Mouse (Mus musculus) forebrain, embryonic 12.5 days (tissue): ENCODE results near the gene Ciita. TPM values are rescaled to one million over a fixed set of nuclear protein-coding genes. Genes with fewer than 3 reads are reported as not detected.

Experiments
- ATAC-seq: fragments of 200-750 bp; cut with Nextera tagmentation; 2 replicates; pipeline ENCODE4 v1.8.0; 2017; ENCODE audit warnings: moderate TSS enrichment; ENCODE audit not compliant: low FRiP score
- H3K27ac ChIP-seq: fragments of 300-500 bp; sonication (generic); 2 replicates; pipeline ENCODE4 v1.5.1; 2016; ENCODE audit warnings: mild to moderate bottlenecking
- H3K27me3 ChIP-seq: fragments of 300-500 bp; sonication (generic); 2 replicates; pipeline ENCODE4 v1.6.1; 2016; ENCODE audit warnings: mild to moderate bottlenecking
- H3K36me3 ChIP-seq: fragments of 300-500 bp; sonication (generic); replicated peaks from 2 replicates; pipeline ENCODE4 v1.6.1; 2016; ENCODE audit warnings: mild to moderate bottlenecking
- H3K4me1 ChIP-seq: fragments of 300-500 bp; sonication (generic); 2 replicates; pipeline ENCODE4 v1.6.1; 2016
- H3K4me2 ChIP-seq: fragments of 300-500 bp; sonication (generic); 2 replicates; pipeline ENCODE4 v1.6.1; 2016; ENCODE audit warnings: mild to moderate bottlenecking, moderate library complexity
- H3K4me3 ChIP-seq: fragments of 300-500 bp; sonication (generic); replicated peaks from 2 replicates; pipeline ENCODE4 v1.5.1; 2016; ENCODE audit warnings: mild to moderate bottlenecking
- H3K9ac ChIP-seq: fragments of 300-500 bp; sonication (generic); 2 replicates; pipeline ENCODE4 v1.6.1; 2016; ENCODE audit warnings: mild to moderate bottlenecking
- H3K9me3 ChIP-seq: fragments of 300-500 bp; sonication (generic); 2 replicates; pipeline ENCODE4 v1.6.1; 2016
- WGBS: fragments of 180-500 bp; shearing (Covaris S2); methylation state at CpG from one replicate; pipeline ENCODE4 v1.1.7; 2016; 5-methylcytosine and 5-hydroxymethylcytosine counted together
- polyA plus RNA-seq: library from polyadenylated mRNA; unstranded; fragments of >200 nt; fragmentation: Nextera tagmentation; extraction: Ambion mirVana; gene quantifications from 2 replicates; pipeline ENCODE4 v1.2.1, GENCODE M21; 2016

The Ciita gene
- polyA plus RNA-seq, 1 experiment from 2014 or later, result 0.42 TPM

- H3K27me3 ChIP-seq, result no peaks in the 10 kb centered on the region
- H3K9ac ChIP-seq, result no peak overlapping the region
- no peak overlapping the region for H3K4me3 ChIP-seq
- 98% methylated on average over 2 of the region's 2 CpGs for WGBS
- no peak overlapping the region for H3K27ac ChIP-seq
- peaks cover 7% of the 10 kb centered on the region for H3K4me1 ChIP-seq
- H3K4me2 ChIP-seq, result no peak overlapping the region
- ATAC-seq, result no peak
- H3K36me3 ChIP-seq, result no peaks in the 10 kb centered on the region
- no peaks in the 10 kb centered on the region for H3K9me3 ChIP-seq
Observed at GRCm38 (mm10) chr16:10451906-10452305, 28.0 kb upstream of the Ciita start.

GRCm38 (mm10) chr16:10452445-10452896 lies 27.4 kb upstream of the Ciita start:
- ATAC-seq, result no peak
- H3K9ac ChIP-seq, result no peak overlapping the region
- 84% methylated on average over 8 of the region's 8 CpGs for WGBS
- no peaks in the 10 kb centered on the region for H3K27me3 ChIP-seq
- no peak overlapping the region for H3K4me2 ChIP-seq
- no peak overlapping the region for H3K4me3 ChIP-seq
- peaks cover 5% of the 10 kb centered on the region for H3K4me1 ChIP-seq
- no peaks in the 10 kb centered on the region for H3K9me3 ChIP-seq
- no peak overlapping the region for H3K27ac ChIP-seq
- H3K36me3 ChIP-seq, result no peaks in the 10 kb centered on the region

GRCm38 (mm10) chr16:10453872-10454582 lies 25.8 kb upstream of the Ciita start:
- no peaks in the 10 kb centered on the region for H3K36me3 ChIP-seq
- H3K9me3 ChIP-seq, result no peaks in the 10 kb centered on the region
- H3K27ac ChIP-seq, result no peak overlapping the region
- WGBS, result 83% methylated on average over 6 of the region's 6 CpGs
- H3K9ac ChIP-seq, result no peak overlapping the region
- no peaks in the 10 kb centered on the region for H3K27me3 ChIP-seq
- no peak overlapping the region for H3K4me2 ChIP-seq
- no peak for ATAC-seq
- no peak overlapping the region for H3K4me3 ChIP-seq
- no peaks in the 10 kb centered on the region for H3K4me1 ChIP-seq

GRCm38 (mm10) chr16:10454583-10454974 lies 25.3 kb upstream of the Ciita start:
- H3K4me3 ChIP-seq, result no peak overlapping the region
- no peaks in the 10 kb centered on the region for H3K36me3 ChIP-seq
- H3K27ac ChIP-seq, result no peak overlapping the region
- no peaks in the 10 kb centered on the region for H3K9me3 ChIP-seq
- H3K4me1 ChIP-seq, result no peaks in the 10 kb centered on the region
- no peak overlapping the region for H3K9ac ChIP-seq
- no peak overlapping the region for H3K4me2 ChIP-seq
- no peak for ATAC-seq
- no peaks in the 10 kb centered on the region for H3K27me3 ChIP-seq
- 69% methylated on average over 3 of the region's 3 CpGs for WGBS

- H3K36me3 ChIP-seq, result no peaks in the 10 kb centered on the region
- H3K4me1 ChIP-seq, result no peaks in the 10 kb centered on the region
- no peaks in the 10 kb centered on the region for H3K9me3 ChIP-seq
- no peak overlapping the region for H3K4me3 ChIP-seq
- H3K27me3 ChIP-seq, result no peaks in the 10 kb centered on the region
- H3K27ac ChIP-seq, result no peak overlapping the region
- ATAC-seq, result no peak
- H3K4me2 ChIP-seq, result no peak overlapping the region
- no peak overlapping the region for H3K9ac ChIP-seq
- 69% methylated on average over 2 of the region's 2 CpGs for WGBS
Observed at GRCm38 (mm10) chr16:10460188-10460587, 19.7 kb upstream of the Ciita start.

GRCm38 (mm10) chr16:10461178-10461577 lies 18.7 kb upstream of the Ciita start:
- H3K9ac ChIP-seq, result no peak overlapping the region
- H3K4me2 ChIP-seq, result no peak overlapping the region
- H3K4me1 ChIP-seq, result no peaks in the 10 kb centered on the region
- no peak overlapping the region for H3K4me3 ChIP-seq
- H3K9me3 ChIP-seq, result no peaks in the 10 kb centered on the region
- H3K36me3 ChIP-seq, result no peaks in the 10 kb centered on the region
- WGBS, result 95% methylated on average over 2 of the region's 2 CpGs
- H3K27me3 ChIP-seq, result no peaks in the 10 kb centered on the region
- H3K27ac ChIP-seq, result no peak overlapping the region
- no peak for ATAC-seq

GRCm38 (mm10) chr16:10465011-10465681 lies 14.7 kb upstream of the Ciita start:
- no peaks in the 10 kb centered on the region for H3K9me3 ChIP-seq
- no peaks in the 10 kb centered on the region for H3K36me3 ChIP-seq
- no peak overlapping the region for H3K9ac ChIP-seq
- H3K4me2 ChIP-seq, result no peak overlapping the region
- H3K27ac ChIP-seq, result no peak overlapping the region
- no peak overlapping the region for H3K4me3 ChIP-seq
- ATAC-seq, result no peak
- 50% methylated on average over 4 of the region's 4 CpGs for WGBS
- H3K27me3 ChIP-seq, result no peaks in the 10 kb centered on the region
- no peaks in the 10 kb centered on the region for H3K4me1 ChIP-seq

GRCm38 (mm10) chr16:10467391-10468107 lies 12.3 kb upstream of the Ciita start:
- H3K9ac ChIP-seq, result no peak overlapping the region
- no peak for ATAC-seq
- H3K4me2 ChIP-seq, result no peak overlapping the region
- H3K27ac ChIP-seq, result no peak overlapping the region
- H3K4me1 ChIP-seq, result no peaks in the 10 kb centered on the region
- no peaks in the 10 kb centered on the region for H3K36me3 ChIP-seq
- 31% methylated on average over 11 of the region's 11 CpGs for WGBS
- H3K27me3 ChIP-seq, result no peaks in the 10 kb centered on the region
- H3K4me3 ChIP-seq, result no peak overlapping the region
- no peaks in the 10 kb centered on the region for H3K9me3 ChIP-seq

- H3K4me1 ChIP-seq, result no peaks in the 10 kb centered on the region
- no peaks in the 10 kb centered on the region for H3K36me3 ChIP-seq
- H3K27ac ChIP-seq, result no peak overlapping the region
- ATAC-seq, result no peak
- no peak overlapping the region for H3K9ac ChIP-seq
- no peak overlapping the region for H3K4me3 ChIP-seq
- no peaks in the 10 kb centered on the region for H3K27me3 ChIP-seq
- no peak overlapping the region for H3K4me2 ChIP-seq
- no peaks in the 10 kb centered on the region for H3K9me3 ChIP-seq
- 81% methylated on average over 1 of the region's 1 CpGs for WGBS
Observed at GRCm38 (mm10) chr16:10468201-10468600, 11.7 kb upstream of the Ciita start.

GRCm38 (mm10) chr16:10471950-10472349 lies 7.9 kb upstream of the Ciita start:
- H3K9me3 ChIP-seq, result no peaks in the 10 kb centered on the region
- H3K9ac ChIP-seq, result no peak overlapping the region
- no peaks in the 10 kb centered on the region for H3K4me1 ChIP-seq
- H3K27ac ChIP-seq, result no peak overlapping the region
- ATAC-seq, result no peak
- 94% methylated on average over 3 of the region's 3 CpGs for WGBS
- H3K36me3 ChIP-seq, result no peaks in the 10 kb centered on the region
- H3K27me3 ChIP-seq, result no peaks in the 10 kb centered on the region
- H3K4me3 ChIP-seq, result no peak overlapping the region
- no peak overlapping the region for H3K4me2 ChIP-seq

GRCm38 (mm10) chr16:10474956-10475355 lies 4.9 kb upstream of the Ciita start:
- WGBS, result 80% methylated on average over 3 of the region's 3 CpGs
- no peak for ATAC-seq

GRCm38 (mm10) chr16:10475919-10476318 lies 3.9 kb upstream of the Ciita start:
- Histone ChIP-seq H3K4me1 (no peaks in the 10 kb centered on the region), H3K9me3 (no peaks in the 10 kb centered on the region), H3K36me3 (no peaks in the 10 kb centered on the region), H3K9ac (no peak overlapping the region), H3K27me3 (0 out of 2 replicates have a peak, but pooled peaks cover 6% of the 10 kb centered on the region), H3K27ac (no peak overlapping the region), H3K4me3 (no peak overlapping the region), H3K4me2 (no peak overlapping the region)
- 74% methylated on average over 2 of the region's 2 CpGs for WGBS
- ATAC-seq, result no peak

More at GRCm38 (mm10) chr16:10474956-10475355, 4.9 kb upstream of the Ciita start:
- no peaks in the 10 kb centered on the region for H3K36me3 ChIP-seq
- 0 out of 2 replicates have a peak, but pooled peaks cover under 1% of the 10 kb centered on the region for H3K27me3 ChIP-seq
- H3K4me3 ChIP-seq, result no peak overlapping the region
- no peaks in the 10 kb centered on the region for H3K4me1 ChIP-seq
- H3K9me3 ChIP-seq, result no peaks in the 10 kb centered on the region
- no peak overlapping the region for H3K9ac ChIP-seq
- H3K4me2 ChIP-seq, result no peak overlapping the region
- no peak overlapping the region for H3K27ac ChIP-seq
